8 mouse cellular contexts compared by ENCODE assay signal in genomic region chr1:62696983-62697341, GRCm38 (mm10). TPM values are rescaled to one million over a fixed set of nuclear protein-coding genes. Genes with fewer than 3 reads are reported as not detected.
DNase-seq lines count a peak whose midpoint lies in the region; ATAC-seq lines count a peak whose summit lies in the region.

No protein-coding gene starts in this region.

- H3K4me1 ChIP-seq in hindbrain, embryonic 14.5 days (replicated peaks; ENCODE audit: control insufficient read depth, insufficient read depth, low read length) = no peaks in the 10 kb centered on the region; the same call in 1 of the 2 replicates
- H3K4me1 ChIP-seq in lung, embryonic 15.5 days = peaks cover 11% of the 10 kb centered on the region
- H3K4me1 ChIP-seq in stomach, embryonic 16.5 days (ENCODE audit: control insufficient read depth, insufficient read depth, low read length) = peaks cover 7% of the 10 kb centered on the region; the same call in 1 of the 2 replicates

- 26% methylated on average over 9 of the region's 9 CpGs for WGBS in hindbrain, embryonic 14.5 days
- 7% methylated on average over 9 of the region's 9 CpGs for WGBS in lung, embryonic 15.5 days
- WGBS in stomach, embryonic 16.5 days = 9% methylated on average over 9 of the region's 9 CpGs

- H3K27me3 ChIP-seq in hindbrain, embryonic 14.5 days (ENCODE audit: control insufficient read depth, insufficient read depth, low read length) = peaks cover 4% of the 10 kb centered on the region; the same call in 1 of the 2 replicates
- no peaks in the 10 kb centered on the region for H3K27me3 ChIP-seq in lung, embryonic 15.5 days
- H3K27me3 ChIP-seq in stomach, embryonic 16.5 days (ENCODE audit: control insufficient read depth, insufficient read depth, low read length) = no peaks in the 10 kb centered on the region; the same call in 1 of the 2 replicates

- H3K27ac ChIP-seq in hindbrain, embryonic 14.5 days = no peak overlapping the region
- no peak overlapping the region for H3K27ac ChIP-seq in lung, embryonic 15.5 days
- H3K27ac ChIP-seq in stomach, embryonic 16.5 days (ENCODE audit: low read length) = no peak overlapping the region

- H3K4me2 ChIP-seq in hindbrain, embryonic 14.5 days (replicated peaks) = peak overlapping the region; percentile 3; the same call in 1 of the 2 replicates
- peak overlapping the region; percentile 38 for H3K4me2 ChIP-seq in lung, embryonic 15.5 days
- peak overlapping the region; percentile 23; the same call in 1 of the 2 replicates for H3K4me2 ChIP-seq in stomach, embryonic 16.5 days (ENCODE audit: low read depth, low read length)

- ATAC-seq in hindbrain, embryonic 14.5 days (ENCODE audit: low FRiP score) = peak; percentile 53; the same call in 1 of the 2 replicates
- ATAC-seq in lung, embryonic 15.5 days (ENCODE audit: borderline replicate concordance, extremely low read depth, low FRiP score, low TSS enrichment) = no peak
- peak; percentile 61 for ATAC-seq in stomach, embryonic 16.5 days (ENCODE audit: insufficient read depth, low FRiP score)

- H3K9me3 ChIP-seq in hindbrain, embryonic 14.5 days (ENCODE audit: control insufficient read depth, low read length) = no peaks in the 10 kb centered on the region
- no peaks in the 10 kb centered on the region for H3K9me3 ChIP-seq in lung, embryonic 15.5 days
- H3K9me3 ChIP-seq in stomach, embryonic 16.5 days (replicated peaks; ENCODE audit: control insufficient read depth, low read length) = no peaks in the 10 kb centered on the region

- DNase-seq in layer of hippocampus, postnatal 14 days (ENCODE audit: low spot score in 2 of 2) = peak; percentile 56 to 75
- DNase-seq in layer of hippocampus, adult 9-10 months (ENCODE audit: low spot score) = no peak
- peak; percentile 71 for DNase-seq in embryo, embryonic 9.5 days (ENCODE audit: extremely low spot score)
- peak; percentile 82 for DNase-seq in hindbrain, embryonic 14.5 days (ENCODE audit: low spot score)
- no peak for DNase-seq in thymus, postnatal 14 days
- DNase-seq in thymus, adult 18-20 months = no peak

- H3K36me3 ChIP-seq in hindbrain, embryonic 14.5 days (replicated peaks; ENCODE audit: control insufficient read depth, insufficient read depth) = no peaks in the 10 kb centered on the region
- no peaks in the 10 kb centered on the region for H3K36me3 ChIP-seq in lung, embryonic 15.5 days
- no peaks in the 10 kb centered on the region for H3K36me3 ChIP-seq in stomach, embryonic 16.5 days (ENCODE audit: control insufficient read depth, insufficient read depth, low read length)

- no peak overlapping the region for H3K4me3 ChIP-seq in hindbrain, embryonic 14.5 days (replicated peaks; ENCODE audit: low read length)
- no peak overlapping the region for H3K4me3 ChIP-seq in lung, embryonic 15.5 days
- no peak overlapping the region for H3K4me3 ChIP-seq in stomach, embryonic 16.5 days (replicated peaks; ENCODE audit: low read length)

- H3K9ac ChIP-seq in hindbrain, embryonic 14.5 days = no peak overlapping the region
- H3K9ac ChIP-seq in lung, embryonic 15.5 days = no peak overlapping the region
- no peak overlapping the region for H3K9ac ChIP-seq in stomach, embryonic 16.5 days (ENCODE audit: low read length)

RNA-seq across cellular contexts. Expression of gene Nrp2, which starts 6.1 kb away (rescaled TPM):
- total RNA-seq in layer of hippocampus, postnatal 14 days (2021) = 10 to 100 TPM; 70.2 to 79.5 TPM
- 34.1 and 34.5 TPM in 2 replicates for polyA plus RNA-seq in hindbrain, embryonic 14.5 days (2014; fragmentation: Nextera tagmentation; extraction: Ambion mirVana)
- polyA plus RNA-seq in lung, embryonic 15.5 days (2015; fragmentation: Nextera tagmentation; extraction: Ambion mirVana) = 11.5 and 12.4 TPM in 2 replicates
- 26.7 and 29.9 TPM in 2 replicates for polyA plus RNA-seq in stomach, embryonic 16.5 days (2015; fragmentation: Nextera tagmentation; extraction: Ambion mirVana)

Comparison
In these comparisons a context has a peak if more than half of its experiments do, and no peak if none do; other contexts are left out.
1. DNase-seq: peak in layer of hippocampus, postnatal 14 days (2 of 2), embryo, embryonic 9.5 days (single experiment) and hindbrain, embryonic 14.5 days (single experiment); none in layer of hippocampus, adult 9-10 months (single experiment), thymus, postnatal 14 days (single experiment) and thymus, adult 18-20 months (0 of 2).
2. Peak in every context shown above with its lines, with median percentiles within 50 percentile points of each other: H3K4me2 ChIP-seq.